Mouse (Mus musculus) stomach, postnatal 0 days (tissue): ENCODE measurements at regions not wholly inside any gene's neighbourhood (a gene's known extent, or its start where the extent isn't known, plus 50 kb on each side); places are given as distances from the start of the nearest gene placed in this dataset.
A peak's percentile ranks its signal among the peaks of the same experiment; 100 is the strongest.

Source experiments
- ATAC-seq: fragments of 200-750 bp; cut with Nextera tagmentation; 2 replicates; pipeline ENCODE4 v1.8.0; 2017; ENCODE audit not compliant: low FRiP score, low TSS enrichment
- DNase-seq: peaks from one replicate; pipeline ENCODE4 v3.0.0-alpha.2; 2016; ENCODE audit warnings: low spot score
- H3K27ac ChIP-seq: fragments of 300-500 bp; sonication (generic); replicated peaks from 2 replicates; pipeline ENCODE4 v1.5.1; 2014; ENCODE audit warnings: mild to moderate bottlenecking, control low read depth
- H3K27me3 ChIP-seq: fragments of 300-500 bp; sonication (generic); 2 replicates; pipeline ENCODE4 v1.6.1; 2014; ENCODE audit warnings: low read length; ENCODE audit not compliant: control insufficient read depth, insufficient read depth
- H3K36me3 ChIP-seq: fragments of 300-500 bp; sonication (generic); 2 replicates; pipeline ENCODE4 v1.6.1; 2014; ENCODE audit warnings: low read length, mixed read lengths; ENCODE audit not compliant: control insufficient read depth, insufficient read depth
- H3K4me1 ChIP-seq: fragments of 300-500 bp; sonication (generic); replicated peaks from 2 replicates; pipeline ENCODE4 v1.6.1; 2014; ENCODE audit warnings: antibody characterized with exemption; ENCODE audit not compliant: control insufficient read depth, insufficient read depth
- H3K4me2 ChIP-seq: fragments of 300-500 bp; sonication (generic); replicated peaks from 2 replicates; pipeline ENCODE4 v1.6.1; 2014; ENCODE audit warnings: low read depth, mild to moderate bottlenecking, control low read depth, moderate library complexity
- H3K4me3 ChIP-seq: fragments of 300-500 bp; sonication (generic); 2 replicates; pipeline ENCODE4 v1.5.1; 2014; ENCODE audit warnings: low read depth, low read length, control low read depth
- H3K9ac ChIP-seq: fragments of 300-500 bp; sonication (generic); 2 replicates; pipeline ENCODE4 v1.6.1; 2014; ENCODE audit warnings: mild to moderate bottlenecking, low read length, control low read depth, mixed read lengths
- H3K9me3 ChIP-seq: fragments of 300-500 bp; sonication (generic); 2 replicates; pipeline ENCODE4 v1.6.1; 2016; ENCODE audit warnings: low read length; ENCODE audit not compliant: control insufficient read depth
- CTCF ChIP-seq: IDR thresholded peaks from 2 replicates; pipeline ENCODE4 v1.5.1; 2016; ENCODE audit warnings: antibody characterized with exemption, low read depth, mild to moderate bottlenecking, moderate library complexity
- EP300 ChIP-seq: optimal IDR thresholded peaks from 2 replicates; pipeline ENCODE3; 2016; ENCODE audit warnings: antibody characterized with exemption
- WGBS: fragments of 180-500 bp; shearing (Covaris S2); extraction: QIAGEN DNeasy Blood & Tissue Kit; methylation state at CpG from one replicate; pipeline ENCODE4 v1.1.7; 2014; 5-methylcytosine and 5-hydroxymethylcytosine counted together

DNA sequence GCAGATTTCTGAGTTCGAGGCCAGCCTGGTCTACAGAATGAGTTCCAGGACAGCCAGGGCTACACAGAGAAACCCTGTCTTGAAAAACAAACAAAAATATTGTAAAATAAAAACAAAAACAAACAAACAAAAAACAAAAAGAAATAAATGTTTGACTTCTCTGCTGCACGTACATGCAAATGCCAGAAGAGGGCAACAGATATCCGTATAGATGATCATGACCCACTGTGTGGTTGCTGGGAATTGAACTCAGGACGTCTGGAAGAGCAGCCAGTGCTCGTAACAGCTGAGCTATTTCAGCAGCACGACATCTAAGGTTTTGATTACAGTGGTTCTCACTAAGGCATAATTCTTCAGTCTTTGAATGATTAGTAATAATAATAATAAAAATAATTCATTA lies 262.8 kb downstream of the Eepd1 start:
- no peak overlapping the region for H3K9ac ChIP-seq
- H3K4me3 ChIP-seq = no peak overlapping the region
- ATAC-seq (no peak), DNase-seq (no peak)
- H3K36me3 ChIP-seq = no peaks in the 10 kb centered on the region
- no peaks in the 10 kb centered on the region for H3K9me3 ChIP-seq
- TF ChIP-seq EP300 (no peak), CTCF (peak; percentile 43)
- no peaks in the 10 kb centered on the region for H3K27me3 ChIP-seq
- 60% methylated on average over 6 of the region's 6 CpGs for WGBS
- H3K27ac ChIP-seq = no peak overlapping the region
- no peaks in the 10 kb centered on the region for H3K4me1 ChIP-seq
- no peak overlapping the region for H3K4me2 ChIP-seq

DNA sequence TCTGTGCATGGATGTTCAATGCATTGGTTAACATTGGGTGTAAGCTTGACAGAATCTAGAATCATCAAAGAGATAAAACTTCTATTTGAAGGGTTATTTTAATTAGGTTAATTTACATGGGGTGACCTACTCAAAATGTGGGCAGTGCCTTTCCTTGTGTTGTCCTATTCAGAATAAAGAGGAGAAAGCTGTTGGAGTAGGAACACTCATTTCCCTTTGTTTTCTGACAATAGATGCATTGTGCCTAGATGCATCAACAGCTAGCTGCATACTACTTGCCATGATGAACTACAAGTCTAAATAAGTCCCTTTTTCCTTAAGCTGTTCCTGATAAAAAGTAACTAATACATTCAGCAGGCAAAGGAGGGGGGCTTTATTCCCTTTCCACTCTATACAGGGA lies 269.8 kb downstream of the Eepd1 start:
- DNase-seq = no peak
- Histone ChIP-seq H3K4me3 (no peak overlapping the region), H3K4me1 (no peaks in the 10 kb centered on the region), H3K4me2 (no peak overlapping the region), H3K9ac (no peak overlapping the region), H3K27me3 (no peaks in the 10 kb centered on the region), H3K9me3 (no peaks in the 10 kb centered on the region), H3K36me3 (no peaks in the 10 kb centered on the region), H3K27ac (no peak overlapping the region)
- TF ChIP-seq CTCF = no peak
- TF ChIP-seq EP300 = no peak
- ATAC-seq = no peak

DNA sequence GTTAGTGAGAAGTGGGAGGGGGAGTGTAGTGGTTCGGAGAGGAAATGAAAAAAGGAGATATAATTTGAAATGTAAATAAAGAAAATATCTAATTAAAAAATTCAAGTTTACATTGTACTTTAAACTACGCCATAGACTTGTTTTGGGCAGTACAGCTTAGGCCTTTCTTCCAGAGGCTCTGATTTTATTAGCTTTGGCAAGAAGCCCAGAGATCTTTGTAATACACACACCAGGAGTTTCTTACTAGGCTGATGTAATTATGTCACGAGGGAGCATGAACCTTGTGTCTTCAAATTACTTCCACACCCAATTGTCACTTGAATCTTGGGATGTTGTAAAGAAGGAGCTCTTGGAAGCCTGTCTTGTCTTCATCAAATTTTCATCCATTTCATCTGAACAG lies 292.6 kb downstream of the Eepd1 start:
- Histone ChIP-seq H3K4me2 (no peak overlapping the region), H3K36me3 (no peaks in the 10 kb centered on the region), H3K4me3 (no peak overlapping the region), H3K9me3 (no peaks in the 10 kb centered on the region), H3K9ac (no peak overlapping the region), H3K27ac (no peak overlapping the region), H3K4me1 (no peaks in the 10 kb centered on the region), H3K27me3 (no peaks in the 10 kb centered on the region)
- DNase-seq = no peak
- peak; percentile 74; the same call in 1 of the 2 replicates for ATAC-seq
- WGBS = 37% methylated on average over 3 of the region's 3 CpGs
- no peak for TF ChIP-seq EP300
- TF ChIP-seq CTCF = no peak

- Histone ChIP-seq H3K36me3 (no peaks in the 10 kb centered on the region), H3K27me3 (no peaks in the 10 kb centered on the region), H3K4me1 (no peaks in the 10 kb centered on the region), H3K4me2 (no peak overlapping the region), H3K4me3 (no peak overlapping the region), H3K9ac (no peak overlapping the region), H3K9me3 (no peaks in the 10 kb centered on the region), H3K27ac (no peak overlapping the region)
- TF ChIP-seq EP300 (no peak), CTCF (no peak)
- DNase-seq (no peak), ATAC-seq (no peak)
- WGBS = 86% methylated on average over 1 of the region's 1 CpGs
Observed at GRCm38 (mm10) chr9:25782631-25783030, 301.3 kb downstream of the Eepd1 start.

- Histone ChIP-seq H3K27me3 (no peaks in the 10 kb centered on the region), H3K9ac (no peak overlapping the region), H3K4me2 (no peak overlapping the region), H3K4me1 (no peaks in the 10 kb centered on the region), H3K36me3 (no peaks in the 10 kb centered on the region), H3K4me3 (no peak overlapping the region), H3K9me3 (no peaks in the 10 kb centered on the region), H3K27ac (no peak overlapping the region)
- TF ChIP-seq EP300 (no peak), CTCF (no peak)
- DNase-seq = no peak
- no peak for ATAC-seq
- WGBS = 58% methylated on average over 8 of the region's 8 CpGs
Observed at GRCm38 (mm10) chr9:25795142-25795910, 314.0 kb downstream of the Eepd1 start.

- no peak for ATAC-seq
- H3K27me3 ChIP-seq = no peaks in the 10 kb centered on the region
- TF ChIP-seq CTCF = no peak
- TF ChIP-seq EP300 = no peak
- no peak overlapping the region for H3K4me2 ChIP-seq
- no peak overlapping the region for H3K9ac ChIP-seq
- no peak overlapping the region for H3K27ac ChIP-seq
- H3K4me1 ChIP-seq = no peaks in the 10 kb centered on the region
- no peaks in the 10 kb centered on the region for H3K36me3 ChIP-seq
- DNase-seq = no peak
- no peak overlapping the region for H3K4me3 ChIP-seq
- H3K9me3 ChIP-seq = no peaks in the 10 kb centered on the region
Observed at GRCm38 (mm10) chr9:25809562-25809961, 328.2 kb downstream of the Eepd1 start.
